Mouse (Mus musculus): ENCODE measurements around the gene Ccna1.

Ccna1 gene

GRCm38 (mm10) chr3:55065738-55066665, 10.7 kb upstream of the Ccna1 start:
- DNase-seq (ENCODE audit: low spot score in 2 of 2), result no peak

- DNase-seq (ENCODE audit: low spot score in 2 of 2), result peak in 1 of 2 experiments; percentile 7
These were observed 9.1 kb upstream of the Ccna1 start for GRCm38 (mm10) chr3:55064396-55064795.

GRCm38 (mm10) chr3:55062653-55063052, 7.4 kb upstream of the Ccna1 start:
- no peak for DNase-seq (ENCODE audit: low spot score in 2 of 2)

GRCm38 (mm10) chr3:55056376-55056775, 1.1 kb upstream of the Ccna1 start:
- DNase-seq (ENCODE audit: low spot score in 2 of 2), result no peak

- no peak for DNase-seq (ENCODE audit: low spot score in 2 of 2)
These were observed 433 bp upstream of the Ccna1 start for GRCm38 (mm10) chr3:55055747-55056120.

- no peak for DNase-seq (ENCODE audit: low spot score in 2 of 2)
These were observed 1.1 kb downstream of the Ccna1 start for GRCm38 (mm10) chr3:55054231-55054630.

GRCm38 (mm10) chr3:55044601-55045370, 10.5 kb downstream of the Ccna1 start:
- no peak for DNase-seq (ENCODE audit: low spot score in 2 of 2)

GRCm38 (mm10) chr3:55037608-55038007, 17.7 kb downstream of the Ccna1 start:
- DNase-seq (ENCODE audit: low spot score in 2 of 2), result no peak

- no peak for DNase-seq (ENCODE audit: low spot score in 2 of 2)
These were observed 27.9 kb downstream of the Ccna1 start for GRCm38 (mm10) chr3:55027271-55027840.

- no peak for DNase-seq (ENCODE audit: low spot score in 2 of 2)
These were observed 29.8 kb downstream of the Ccna1 start for GRCm38 (mm10) chr3:55025502-55025901.

GRCm38 (mm10) chr3:55023347-55023746, 32.0 kb downstream of the Ccna1 start:
- no peak for DNase-seq (ENCODE audit: low spot score in 2 of 2)

- no peak for DNase-seq (ENCODE audit: low spot score in 2 of 2)
These were observed 33.1 kb downstream of the Ccna1 start for GRCm38 (mm10) chr3:55022247-55022646.

- no peak for DNase-seq (ENCODE audit: low spot score in 2 of 2)
These were observed 42.8 kb downstream of the Ccna1 start for GRCm38 (mm10) chr3:55012536-55012935.

- DNase-seq (ENCODE audit: low spot score in 2 of 2), result no peak
These were observed 43.6 kb downstream of the Ccna1 start for GRCm38 (mm10) chr3:55011681-55012080.

GRCm38 (mm10) chr3:55008965-55009741, 46.1 kb downstream of the Ccna1 start:
- no peak for DNase-seq (ENCODE audit: low spot score in 2 of 2)

- DNase-seq (ENCODE audit: low spot score in 2 of 2), result no peak
These were observed 51.3 kb downstream of the Ccna1 start for GRCm38 (mm10) chr3:55004036-55004435.

GRCm38 (mm10) chr3:55001677-55002076, 53.6 kb downstream of the Ccna1 start:
- no peak for DNase-seq (ENCODE audit: low spot score in 2 of 2)
